ENCODE assay signal across 9 mouse cellular contexts in genomic region chr15:60693751-60694500, GRCm38 (mm10).
DNase-seq lines count a peak whose midpoint lies in the region; ATAC-seq and TF ChIP-seq lines count a peak whose summit lies in the region.
"Had no signal": no experiment of that assay in that cellular context is flagged by ENCODE, and none has a peak within 500 bp of the region (broad histone marks: within the 10 kb centered on the region; RNA-seq: fewer than 3 reads in every experiment).

No protein-coding gene starts in this region.

- no peaks in the 10 kb centered on the region for H3K36me3 ChIP-seq in hindbrain, embryonic 11.5 days (ENCODE audit: control insufficient read depth, insufficient read depth, low read length)
- no peaks in the 10 kb centered on the region for H3K36me3 ChIP-seq in hindbrain, embryonic 13.5 days
- no peaks in the 10 kb centered on the region for H3K36me3 ChIP-seq in CH12.LX (replicated peaks in 1 of 2; ENCODE audit: control insufficient read depth in 1 of 2, insufficient read depth in 1 of 2, low read length in 1 of 2)
- H3K36me3 ChIP-seq in liver, postnatal 0 days (replicated peaks; ENCODE audit: insufficient read depth, low read length): no peaks in the 10 kb centered on the region
- H3K36me3 ChIP-seq: embryonic facial prominence, embryonic 12.5 days had no signal

- H3K4me2 ChIP-seq in hindbrain, embryonic 11.5 days (replicated peaks; ENCODE audit: low read depth, low read length): no peak overlapping the region
- H3K4me2 ChIP-seq in hindbrain, embryonic 13.5 days: no peak overlapping the region
- H3K4me2 ChIP-seq in CH12.LX (ENCODE audit: insufficient read depth, low read depth, poor library complexity, severe bottlenecking): no peak overlapping the region
- H3K4me2 ChIP-seq in liver, postnatal 0 days (ENCODE audit: low read depth, low read length): no peak overlapping the region
- H3K4me2 ChIP-seq: embryonic facial prominence, embryonic 12.5 days had no signal

- no peak overlapping the region for H3K27ac ChIP-seq in hindbrain, embryonic 11.5 days (ENCODE audit: low read depth, low read length)
- H3K27ac ChIP-seq in hindbrain, embryonic 13.5 days: no peak overlapping the region
- H3K27ac ChIP-seq in CH12.LX (ENCODE audit: insufficient read depth, low read depth): no peak overlapping the region
- H3K27ac ChIP-seq in liver, postnatal 0 days (ENCODE audit: low read depth): no peak overlapping the region
- H3K27ac ChIP-seq: embryonic facial prominence, embryonic 12.5 days had no signal

- peak; percentile 44 for DNase-seq in hindbrain, embryonic 11.5 days (ENCODE audit: low spot score)
- DNase-seq in CH12.LX (ENCODE audit: extremely low read depth): peak; percentile 67
- DNase-seq in ZHBTc4 (ENCODE audit: low read depth, low spot score): peak; percentile 54
- peak; percentile 47 for DNase-seq in induced T-regulatory cell, adult 2 months (ENCODE audit: low read depth)
- peak; percentile 55 for DNase-seq in liver, postnatal 0 days
- DNase-seq in thymus, postnatal 25 days: peak; percentile 60
- DNase-seq in heart, adult 9 months (ENCODE audit: low spot score in 2 of 2): no peak

- no peaks in the 10 kb centered on the region for H3K27me3 ChIP-seq in hindbrain, embryonic 11.5 days (ENCODE audit: control insufficient read depth, insufficient read depth, low read length)
- H3K27me3 ChIP-seq in hindbrain, embryonic 13.5 days: no peaks in the 10 kb centered on the region
- no peaks in the 10 kb centered on the region for H3K27me3 ChIP-seq in CH12.LX (replicated peaks)
- H3K27me3 ChIP-seq in liver, postnatal 0 days (ENCODE audit: insufficient read depth, low read length): no peaks in the 10 kb centered on the region
- H3K27me3 ChIP-seq: embryonic facial prominence, embryonic 12.5 days had no signal

- TF ChIP-seq POLR2A in CH12.LX (IDR thresholded peaks at IDR 0.05; ENCODE audit: low read depth, low read length): no peak

- no peaks in the 10 kb centered on the region for H3K9me3 ChIP-seq in hindbrain, embryonic 11.5 days (ENCODE audit: control insufficient read depth, low read length)
- H3K9me3 ChIP-seq in hindbrain, embryonic 13.5 days: no peaks in the 10 kb centered on the region
- no peaks in the 10 kb centered on the region for H3K9me3 ChIP-seq in CH12.LX (replicated peaks; ENCODE audit: low read length)
- no peaks in the 10 kb centered on the region for H3K9me3 ChIP-seq in liver, postnatal 0 days (ENCODE audit: low read length)
- H3K9me3 ChIP-seq: embryonic facial prominence, embryonic 12.5 days had no signal

- peak; percentile 41 for TF ChIP-seq RAD21 in CH12.LX (IDR thresholded peaks at IDR 0.05; ENCODE audit: low read depth, low read length)

- 0 out of 2 replicates have a peak, but pooled peaks have one; percentile 2 for ATAC-seq in hindbrain, embryonic 11.5 days (ENCODE audit: low FRiP score)
- ATAC-seq in hindbrain, embryonic 13.5 days (ENCODE audit: low FRiP score): no peak
- peak; percentile 71 for ATAC-seq in liver, postnatal 0 days

- no peak overlapping the region for H3K4me3 ChIP-seq in hindbrain, embryonic 11.5 days (ENCODE audit: low read depth, low read length)
- no peak overlapping the region for H3K4me3 ChIP-seq in hindbrain, embryonic 13.5 days
- no peak overlapping the region for H3K4me3 ChIP-seq in CH12.LX (replicated peaks in 1 of 3; ENCODE audit: low read depth in 2 of 3, low read length in 2 of 3, poor library complexity in 1 of 3)
- H3K4me3 ChIP-seq in liver, postnatal 0 days (ENCODE audit: low read depth, low read length): no peak overlapping the region
- H3K4me3 ChIP-seq: embryonic facial prominence, embryonic 12.5 days had no signal

- TF ChIP-seq CTCF in CH12.LX (conservative IDR thresholded peaks at IDR 0.05 in 1 of 2, IDR thresholded peaks at IDR 0.05 in 1 of 2; ENCODE audit: low read depth in 2 of 2, low read length in 2 of 2): peak; percentile 55 to 70
- TF ChIP-seq CTCF in liver, postnatal 0 days (IDR thresholded peaks at IDR 0.05; ENCODE audit: low read depth): peak; percentile 58

- in situ Hi-C loops in CH12.LX (cut with MboI; ENCODE audit: low pct_ligation_motif_present, low pct_unique_long_range_greater_than_20kb, low sequenced_read_pairs): no loop called here

- TF ChIP-seq EP300 in CH12.LX (IDR thresholded peaks at IDR 0.05; ENCODE audit: low read length): no peak
- TF ChIP-seq EP300 in liver, postnatal 0 days (IDR thresholded peaks at IDR 0.05; ENCODE audit: low read depth): no peak

- 62% methylated on average over 7 of the region's 7 CpGs for WGBS in hindbrain, embryonic 11.5 days
- WGBS in hindbrain, embryonic 13.5 days: 69% methylated on average over 7 of the region's 7 CpGs
- 52% methylated on average over 7 of the region's 7 CpGs for WGBS in liver, postnatal 0 days (ENCODE audit: insufficient replicate concordance)

- dilution Hi-C loops in CH12.LX (cut with MboI; ENCODE audit: extremely low pct_ligation_motif_present, extremely low pct_unique_long_range_greater_than_20kb, low sequenced_read_pairs): no loop called here

- no peaks in the 10 kb centered on the region for H3K79me2 ChIP-seq in CH12.LX (replicated peaks; ENCODE audit: control insufficient read depth, extremely low read depth, insufficient read depth, poor library complexity, severe bottlenecking)

- H3K9ac ChIP-seq in hindbrain, embryonic 11.5 days (ENCODE audit: low read depth, low read length): no peak overlapping the region
- H3K9ac ChIP-seq in hindbrain, embryonic 13.5 days: no peak overlapping the region
- no peak overlapping the region for H3K9ac ChIP-seq in CH12.LX (ENCODE audit: insufficient read depth, low read depth)
- no peak overlapping the region for H3K9ac ChIP-seq in liver, postnatal 0 days (replicated peaks)
- H3K9ac ChIP-seq: embryonic facial prominence, embryonic 12.5 days had no signal

- no peaks in the 10 kb centered on the region for H3K4me1 ChIP-seq in hindbrain, embryonic 11.5 days (replicated peaks; ENCODE audit: control insufficient read depth, insufficient read depth, low read length)
- no peaks in the 10 kb centered on the region; the same call in 1 of the 2 replicates for H3K4me1 ChIP-seq in hindbrain, embryonic 13.5 days (replicated peaks)
- H3K4me1 ChIP-seq in CH12.LX (ENCODE audit: control insufficient read depth in 1 of 2, insufficient read depth in 2 of 2): no peaks in the 10 kb centered on the region
- no peaks in the 10 kb centered on the region for H3K4me1 ChIP-seq in liver, postnatal 0 days (ENCODE audit: insufficient read depth)
- H3K4me1 ChIP-seq: embryonic facial prominence, embryonic 12.5 days had no signal

TF ChIP-seq in CH12.LX, 34 proteins besides CTCF, POLR2A, EP300 and RAD21:
- no peak for TF ChIP-seq GABPA (IDR thresholded peaks at IDR 0.05; ENCODE audit: insufficient replicate concordance, low read depth, low read length)
- no peak for TF ChIP-seq MEF2A (IDR thresholded peaks at IDR 0.05; ENCODE audit: borderline replicate concordance, low read depth, low read length)
- no peak for TF ChIP-seq HCFC1 (IDR thresholded peaks at IDR 0.05; ENCODE audit: low read depth, low read length)
- TF ChIP-seq MAFK (IDR thresholded peaks at IDR 0.05; ENCODE audit: insufficient replicate concordance, low read length): no peak
- TF ChIP-seq SMC3 (IDR thresholded peaks at IDR 0.05; ENCODE audit: low read depth, low read length): peak; percentile 65
- TF ChIP-seq SIN3A (IDR thresholded peaks at IDR 0.05; ENCODE audit: low read length): no peak

Comparison
In these comparisons a context has a peak if more than half of its experiments do, and no peak if none do; other contexts are left out.
1. DNase-seq: peak in hindbrain, embryonic 11.5 days (single experiment), CH12.LX (single experiment), ZHBTc4 (single experiment), induced T-regulatory cell, adult 2 months (single experiment), liver, postnatal 0 days (single experiment) and thymus, postnatal 25 days (single experiment); none in heart, adult 9 months (0 of 2).